Comparison of ENCODE assay signal across 20 mouse cellular contexts in genomic region chr3:7799486-7799885, GRCm38 (mm10).
"Had no signal": no experiment of that assay in that cellular context is flagged by ENCODE, and none has a peak within 500 bp of the region (broad histone marks: within the 10 kb centered on the region; RNA-seq: fewer than 3 reads in every experiment).

No protein-coding gene starts in this region.

- H3K27me3 ChIP-seq: limb, embryonic 12.5 days; limb, embryonic 15.5 days; lung, embryonic 15.5 days; megakaryocyte, embryonic 14.5 days had no signal

- H3K4me3 ChIP-seq: limb, embryonic 12.5 days; limb, embryonic 15.5 days; lung, embryonic 15.5 days; megakaryocyte, embryonic 14.5 days; midbrain, embryonic 10.5 days had no signal

- DNase-seq: kidney, postnatal 14 days; kidney, postnatal 4 days; left cerebral cortex, postnatal 4 days; liver, postnatal 0 days; lung, postnatal 10 days; lung, postnatal 36 days; midbrain, embryonic 14.5 days; right cerebral cortex, postnatal 14 days; right cerebral cortex, postnatal 4 days; thymus, adult 2 months; thymus, postnatal 14 days; thymus, postnatal 4 days had no signal

- H3K27ac ChIP-seq: limb, embryonic 12.5 days; limb, embryonic 15.5 days; liver, embryonic 14.5 days; lung, embryonic 15.5 days; midbrain, embryonic 10.5 days; stomach, postnatal 0 days had no signal

- H3K4me2 ChIP-seq: limb, embryonic 12.5 days; limb, embryonic 15.5 days; liver, embryonic 11.5 days; lung, embryonic 15.5 days had no signal

- H3K9ac ChIP-seq: limb, embryonic 12.5 days; limb, embryonic 15.5 days; liver, embryonic 14.5 days; liver, postnatal 0 days; lung, embryonic 15.5 days had no signal

- H3K9me3 ChIP-seq: limb, embryonic 12.5 days; limb, embryonic 15.5 days; lung, embryonic 15.5 days; midbrain, embryonic 10.5 days had no signal

- H3K4me1 ChIP-seq: limb, embryonic 12.5 days; limb, embryonic 15.5 days; lung, embryonic 15.5 days; megakaryocyte, embryonic 14.5 days; midbrain, embryonic 10.5 days had no signal

- ATAC-seq: liver, postnatal 0 days had no signal

- H3K36me3 ChIP-seq: limb, embryonic 12.5 days; limb, embryonic 15.5 days; lung, embryonic 15.5 days; midbrain, embryonic 10.5 days had no signal
